Mouse (Mus musculus): ENCODE measurements around the gene Mst1.

The Mst1 gene

DNA sequence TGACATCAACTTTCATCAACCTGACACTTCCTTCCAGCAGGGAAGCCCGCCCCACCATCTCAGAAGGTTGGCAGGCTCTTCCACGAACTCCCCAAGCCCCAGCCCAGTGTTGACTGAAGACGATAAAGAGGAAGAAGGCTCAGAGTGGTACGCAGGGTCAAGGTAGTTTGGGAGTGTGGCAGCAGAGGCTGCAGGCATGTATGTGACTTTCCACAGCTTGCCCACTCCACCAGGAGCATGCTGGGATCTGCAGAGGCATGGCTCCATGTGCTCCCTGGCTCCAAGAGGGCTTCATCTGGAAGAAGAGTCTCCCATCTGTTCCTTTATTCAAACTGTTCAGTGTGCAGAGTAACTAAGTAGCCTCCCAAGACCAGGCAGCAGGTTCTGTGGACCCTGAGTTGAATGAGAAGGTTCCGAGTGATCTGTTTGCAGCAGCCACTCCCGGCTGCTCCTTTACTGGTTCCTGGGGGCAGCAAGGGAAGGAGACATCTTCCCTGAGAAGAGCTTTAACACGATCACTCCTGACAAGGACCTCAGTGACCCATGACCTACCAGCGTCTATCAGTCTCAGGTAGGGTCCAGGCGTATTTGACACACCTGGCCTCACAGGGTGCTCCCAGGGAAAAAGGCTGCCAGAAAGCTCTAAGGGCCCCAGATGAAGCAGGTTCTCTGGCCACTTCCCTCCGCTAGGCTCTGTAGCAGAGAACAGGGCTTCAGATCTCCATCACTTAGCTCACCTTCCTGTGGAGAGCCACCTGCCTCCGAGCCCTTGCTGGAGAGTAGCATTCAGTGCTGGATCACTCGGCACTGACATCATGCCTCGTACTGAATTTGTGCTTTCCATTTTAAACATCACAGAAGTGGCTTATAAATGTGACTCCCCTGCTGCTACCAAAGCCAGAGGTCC is 49.1 kb downstream of the Mst1 start:
- DNase-seq (ENCODE audit: low spot score in 2 of 2), result no peak

DNA sequence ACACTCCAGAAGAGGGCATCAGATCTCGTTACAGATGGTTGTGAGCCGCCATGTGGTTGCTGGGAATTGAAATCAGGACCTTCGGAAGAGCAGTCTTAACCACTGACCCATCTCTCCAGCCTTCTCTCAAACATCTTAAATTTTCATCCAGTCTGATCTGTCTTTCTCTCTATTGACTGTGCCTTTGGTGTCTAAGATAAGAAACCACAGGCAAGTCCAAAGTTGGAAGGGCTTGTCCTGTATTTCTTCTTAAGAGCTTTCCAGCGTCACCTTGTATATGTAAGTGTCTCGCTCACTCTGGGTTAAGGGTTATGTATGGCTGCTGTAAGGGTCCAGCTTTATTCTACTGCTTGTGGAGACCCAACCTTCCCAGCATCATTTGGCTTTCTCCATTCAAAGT is 51.3 kb downstream of the Mst1 start:
- no peak for DNase-seq (ENCODE audit: low spot score in 2 of 2)

DNA sequence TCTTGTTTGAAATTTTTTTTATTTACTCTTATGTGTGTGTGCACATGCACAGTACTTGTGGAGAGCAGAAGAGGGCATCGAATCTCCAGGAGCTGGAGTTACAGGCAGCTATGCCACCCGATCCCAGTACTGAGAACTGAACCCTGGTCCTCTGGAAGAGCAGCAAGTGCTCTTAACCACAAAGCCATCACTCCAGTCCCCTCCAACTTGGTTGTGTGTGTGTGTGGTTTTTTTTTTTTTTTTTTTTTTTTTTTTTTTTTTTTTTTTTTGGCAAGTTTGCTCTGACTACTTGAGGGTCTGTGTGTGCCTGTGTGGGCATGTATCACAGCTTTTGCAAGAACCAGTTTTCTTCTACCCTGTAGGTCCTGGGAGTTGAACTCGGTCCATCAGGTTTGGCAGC is 52.1 kb downstream of the Mst1 start:
- DNase-seq (ENCODE audit: low spot score in 2 of 2), result no peak

DNA sequence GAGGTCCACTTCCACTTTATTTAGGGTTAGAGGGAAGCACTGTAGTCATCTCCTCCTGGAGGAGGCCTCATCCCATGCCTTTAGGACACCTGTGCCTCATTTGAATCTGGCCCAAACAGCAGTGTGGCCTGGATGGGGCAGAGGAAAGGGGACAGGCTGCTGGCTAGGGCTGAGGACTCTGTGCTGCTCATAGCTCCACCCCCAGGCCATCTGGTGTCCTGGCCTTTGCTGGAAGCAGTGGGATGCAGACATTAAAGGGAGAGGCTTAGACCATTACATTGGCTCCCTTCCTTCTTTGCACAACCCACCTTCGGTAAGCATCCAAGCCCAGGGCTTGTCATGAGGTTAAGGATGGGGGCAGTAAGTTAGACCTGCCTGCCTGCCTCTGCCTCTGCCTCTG is 53.2 kb downstream of the Mst1 start:
- DNase-seq (ENCODE audit: low spot score in 2 of 2), result no peak

Data from spleen, postnatal 14 days (tissue).